Mouse (Mus musculus): ENCODE measurements around the gene Kat2a.

The Kat2a gene

DNA sequence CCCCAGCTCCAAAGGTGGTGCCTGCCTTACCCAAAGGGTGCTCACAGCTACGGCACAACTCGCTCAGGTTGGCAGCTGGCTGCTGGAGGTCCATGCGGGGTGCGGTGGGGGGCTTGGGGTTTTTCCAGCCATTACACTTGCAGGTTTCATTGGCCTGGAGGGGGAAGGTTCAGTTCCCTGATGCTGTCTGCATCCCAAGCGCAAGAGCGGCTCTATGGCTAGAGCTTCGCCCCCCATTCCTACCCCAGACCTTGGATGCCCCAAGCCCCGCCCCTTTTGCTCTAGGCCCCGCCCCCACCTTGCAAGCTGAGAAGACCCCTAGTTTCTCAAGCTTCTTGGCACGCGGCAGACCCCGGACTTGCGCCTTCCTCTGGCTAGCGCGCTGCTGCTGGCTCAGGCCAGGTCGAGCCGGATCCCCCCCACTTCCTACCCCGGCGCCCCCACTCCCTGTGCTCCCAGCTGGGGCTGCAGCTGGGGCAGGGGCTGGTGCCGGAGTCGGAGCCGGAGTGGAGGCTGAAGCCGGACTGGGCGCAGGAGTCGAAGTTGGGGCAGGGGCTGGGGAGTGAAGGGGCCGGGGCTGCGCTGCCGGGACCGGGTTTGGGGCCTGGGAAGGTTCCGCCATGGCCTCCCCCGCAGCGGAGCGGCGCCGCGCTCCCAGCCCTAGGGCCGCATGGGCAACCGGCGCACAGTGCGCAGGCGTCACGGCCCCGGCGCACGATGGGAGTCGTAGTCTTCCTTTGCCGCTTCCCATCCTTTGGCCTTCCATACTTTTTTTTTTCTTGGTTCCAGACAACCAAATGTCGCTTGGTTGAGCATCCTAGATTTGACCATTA is at the start of gene Kat2a:
Gene Kat2a, minus strand, starts transcription at position 683 of the 833 bp plus-strand sequence.
- DNase-seq (ENCODE audit: low read depth), result peak; percentile 65

- peak; percentile 90 for DNase-seq (ENCODE audit: low read depth)
Observed at GRCm38 (mm10) chr11:100761547-100762045, 49.3 kb upstream of the Kat2a start.

DNA sequence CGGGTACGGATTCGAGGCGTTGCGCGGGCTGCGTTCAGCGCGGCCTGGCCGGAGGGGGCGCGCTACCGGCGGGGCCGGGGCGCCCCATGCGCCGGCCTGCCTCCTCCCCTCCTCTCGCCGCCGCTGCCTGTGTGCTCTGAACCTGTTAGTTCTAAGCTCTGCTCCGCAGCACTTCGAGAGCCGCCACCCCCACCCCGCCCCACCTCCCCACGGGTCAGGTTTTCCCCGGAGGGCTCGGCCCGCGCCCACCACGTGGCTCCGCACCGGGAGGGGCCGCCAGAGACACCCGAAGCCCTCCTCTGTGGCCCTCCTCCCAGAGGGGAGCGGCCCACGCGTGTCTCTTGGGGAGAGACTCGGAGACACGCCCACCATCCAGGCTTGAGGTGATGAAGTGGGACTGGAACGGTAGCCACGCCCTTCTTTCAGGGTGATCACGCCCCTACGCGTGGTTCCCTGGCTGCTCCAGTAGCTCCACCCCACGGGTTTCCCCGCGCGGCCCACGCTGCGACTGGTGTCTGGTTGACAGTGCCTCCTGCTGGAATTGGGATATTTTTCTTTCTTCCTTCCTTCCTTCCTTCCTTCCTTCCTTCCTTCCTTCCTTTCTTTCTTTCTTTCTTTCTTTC is 47.5 kb upstream of the Kat2a start, which contains the start of gene Kcnh4:
Gene Kcnh4, minus strand, starts transcription at position 332 of the 623 bp plus-strand sequence.
- peak; percentile 89 for DNase-seq (ENCODE audit: low read depth)

- peak; percentile 64 for DNase-seq (ENCODE audit: low read depth)
Observed at GRCm38 (mm10) chr11:100758707-100759610, 46.7 kb upstream of the Kat2a start.

GRCm38 (mm10) chr11:100757566-100757965 is 45.3 kb upstream of the Kat2a start:
- no peak for DNase-seq (ENCODE audit: low read depth)

DNA sequence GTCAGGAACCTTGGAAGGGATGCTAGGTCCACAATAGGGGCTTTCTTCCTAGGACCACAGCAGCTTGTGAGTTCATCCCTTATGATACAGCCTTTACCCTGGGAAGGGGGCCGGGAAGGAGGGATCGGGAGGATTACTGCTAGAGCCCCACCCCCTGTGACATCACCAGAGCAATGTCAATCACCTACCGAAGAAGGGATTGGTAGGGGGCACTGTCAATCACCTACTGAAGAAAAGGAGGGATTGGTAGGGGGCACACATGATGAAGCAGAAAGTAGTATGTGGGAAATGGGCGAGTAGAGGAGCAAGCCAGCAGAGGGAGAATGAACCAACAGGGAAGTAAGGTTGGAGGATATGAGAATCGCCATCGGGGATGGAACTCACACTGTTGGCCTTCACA is 44.2 kb upstream of the Kat2a start:
- no peak for DNase-seq (ENCODE audit: low read depth)

GRCm38 (mm10) chr11:100754693-100755057 is 42.4 kb upstream of the Kat2a start:
- DNase-seq (ENCODE audit: low read depth), result no peak

GRCm38 (mm10) chr11:100754021-100754692 is 41.9 kb upstream of the Kat2a start:
- DNase-seq (ENCODE audit: low read depth), result no peak

GRCm38 (mm10) chr11:100752294-100752693 is 40.0 kb upstream of the Kat2a start:
- no peak for DNase-seq (ENCODE audit: low read depth)

DNA sequence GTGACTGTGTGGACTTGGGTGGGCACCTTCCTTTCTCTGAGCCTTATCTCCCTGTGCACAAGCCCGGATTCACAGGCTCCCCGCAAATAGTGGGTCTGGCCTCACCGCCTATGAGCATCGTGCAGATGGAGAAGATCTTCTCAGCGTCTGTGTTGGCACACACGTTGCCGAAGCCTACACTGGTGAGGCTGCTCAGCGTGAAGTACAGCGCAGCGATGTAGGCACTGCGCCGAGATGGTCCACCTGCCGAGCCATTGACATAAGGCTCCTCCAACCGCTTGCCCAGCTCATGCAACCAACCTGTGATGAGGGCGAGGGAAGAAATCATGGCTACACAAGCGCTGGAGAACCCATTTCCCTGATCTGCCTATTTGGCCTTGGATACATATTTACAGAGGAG is 37.9 kb upstream of the Kat2a start:
- DNase-seq (ENCODE audit: low read depth), result no peak

DNA sequence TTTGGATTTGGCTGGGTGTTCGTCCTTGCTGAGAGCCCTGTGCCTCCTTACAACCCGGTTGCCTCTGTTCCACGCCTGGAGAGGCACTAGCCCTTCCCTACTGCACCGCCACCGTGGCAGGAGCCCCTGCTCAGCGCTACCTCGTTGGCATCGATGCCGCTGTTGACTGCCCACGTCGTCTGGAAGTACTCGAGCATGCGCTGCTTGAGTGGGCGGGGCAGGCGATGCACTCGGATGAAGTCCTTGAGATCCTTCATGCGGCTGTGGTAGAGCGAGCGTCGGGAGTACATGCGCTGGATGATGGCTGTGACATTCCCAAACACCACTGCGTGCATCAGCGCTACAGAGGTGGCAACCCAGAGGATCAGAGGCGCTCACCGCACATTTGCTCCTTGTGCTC is 37.2 kb upstream of the Kat2a start:
- DNase-seq (ENCODE audit: low read depth), result no peak

GRCm38 (mm10) chr11:100748620-100749019 is 36.4 kb upstream of the Kat2a start:
- DNase-seq (ENCODE audit: low read depth), result no peak

DNA sequence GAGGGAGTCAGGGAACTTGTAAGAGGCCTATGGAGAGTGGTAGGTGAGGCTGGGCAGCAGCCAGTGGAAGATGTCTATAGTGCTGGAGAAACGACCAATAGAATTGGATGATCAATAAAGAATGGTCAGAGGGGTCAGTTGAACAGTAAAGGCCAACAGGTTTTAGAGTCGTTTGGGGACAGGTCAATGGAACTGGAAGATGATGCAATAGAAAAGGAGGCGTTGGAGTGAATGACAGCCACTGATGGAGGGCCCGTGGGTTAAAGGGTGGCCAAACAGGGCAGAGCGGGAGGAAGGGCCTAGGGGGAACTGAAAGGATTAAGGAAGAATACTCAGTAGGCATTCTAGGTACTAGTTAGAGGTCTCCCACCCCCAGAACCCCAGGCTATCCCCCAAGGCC is 34.8 kb upstream of the Kat2a start:
- DNase-seq (ENCODE audit: low read depth), result no peak

- DNase-seq (ENCODE audit: low read depth), result no peak
Observed at GRCm38 (mm10) chr11:100746546-100746945, 34.3 kb upstream of the Kat2a start.

DNA sequence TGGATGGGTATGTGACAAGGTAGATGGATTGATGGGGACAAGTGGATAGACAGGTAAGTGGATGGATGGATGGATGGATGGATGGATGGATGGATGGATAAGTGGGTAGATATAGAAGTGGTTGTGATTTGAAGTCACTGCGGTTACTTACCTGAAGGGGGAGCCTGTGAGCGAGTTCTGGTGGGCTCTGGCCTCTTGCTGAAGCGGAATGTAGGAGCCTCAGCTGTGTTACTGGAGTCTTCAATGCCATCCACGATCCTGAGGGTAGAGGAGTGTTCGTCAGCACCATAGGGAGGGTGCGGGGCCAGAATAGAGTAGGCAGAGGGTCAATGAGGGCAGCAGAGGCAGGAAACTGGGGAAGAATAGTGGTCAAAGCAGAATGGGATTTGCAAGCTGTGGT is 32.8 kb upstream of the Kat2a start:
- DNase-seq (ENCODE audit: low read depth), result peak; percentile 79

DNA sequence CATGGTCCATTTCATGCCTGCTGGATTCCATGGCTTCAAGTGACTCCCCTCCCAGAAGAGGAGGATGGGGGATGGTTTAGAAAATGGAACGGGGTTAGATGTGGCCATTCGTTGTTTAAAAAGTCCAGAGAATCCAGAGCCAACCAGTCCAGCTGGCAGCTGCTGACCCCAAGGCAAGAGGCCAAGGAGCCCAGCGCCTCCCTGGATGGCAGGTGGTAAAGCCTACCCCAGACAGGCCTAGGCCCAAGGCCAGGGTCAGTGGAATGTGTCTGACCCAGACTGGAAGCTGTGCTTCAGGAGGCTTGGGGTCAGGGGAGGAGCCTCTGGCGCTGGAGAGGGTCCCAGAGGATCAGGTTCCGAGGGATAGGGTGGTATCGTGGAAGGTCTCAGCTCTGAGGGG is 29.1 kb upstream of the Kat2a start:
- DNase-seq (ENCODE audit: low read depth), result no peak

DNA sequence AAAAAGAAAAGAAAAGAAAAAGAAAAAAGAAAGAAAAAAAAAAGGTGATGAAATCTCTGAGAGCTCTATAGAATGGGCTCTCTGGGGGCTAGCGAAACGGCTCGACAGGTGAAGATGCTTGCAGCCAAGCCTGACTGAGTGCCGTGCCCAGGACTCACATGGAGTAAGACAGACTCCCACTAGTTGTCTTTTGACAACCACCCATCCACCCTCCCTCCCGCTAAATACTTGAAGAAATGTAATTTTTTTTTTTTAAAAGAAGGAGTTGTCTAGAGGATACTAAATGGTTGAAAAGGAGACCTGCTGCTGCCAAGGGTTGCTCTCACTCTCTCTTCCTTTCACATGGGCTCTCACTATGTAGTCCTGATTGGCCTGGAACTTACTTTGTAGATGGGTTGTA is 26.5 kb upstream of the Kat2a start:
- no peak for DNase-seq (ENCODE audit: low read depth)

- peak; percentile 98 for DNase-seq (ENCODE audit: low read depth)
Observed at GRCm38 (mm10) chr11:100738066-100738604, 25.9 kb upstream of the Kat2a start, which contains the start of gene Rab5c. Rab5c (minus strand) TSS chr11:100738215.

DNA sequence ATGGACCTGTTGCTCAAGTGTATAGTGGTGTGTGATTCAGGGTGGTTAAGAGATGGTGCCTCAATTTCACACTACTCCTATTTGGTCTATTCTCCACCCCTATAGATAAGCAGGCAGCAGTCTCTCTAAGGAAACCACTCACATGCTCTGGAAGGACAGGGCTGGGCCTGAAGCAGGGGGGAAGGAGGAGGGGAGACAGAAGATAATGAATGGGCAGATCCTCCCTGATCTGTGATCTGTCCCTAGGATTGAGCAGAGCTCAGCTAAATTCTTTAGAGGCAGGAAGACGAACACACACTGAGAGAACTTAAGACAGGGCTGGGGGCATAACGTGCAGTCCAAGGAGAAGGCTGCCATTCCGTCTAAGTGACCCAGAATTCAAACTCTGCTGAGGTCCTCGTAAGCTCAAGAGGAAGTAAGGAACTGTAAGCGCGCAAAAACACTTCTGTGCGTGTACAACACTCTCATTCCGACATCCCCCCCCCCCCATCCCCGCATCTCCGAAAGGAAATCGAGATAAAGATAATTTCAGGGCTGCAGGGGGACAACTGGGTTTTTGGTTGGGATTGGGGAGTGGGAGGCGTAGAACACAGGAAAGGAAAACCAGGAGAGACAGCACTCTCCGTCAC is 25.0 kb upstream of the Kat2a start:
- DNase-seq (ENCODE audit: low read depth), result peak; percentile 37

- no peak for DNase-seq (ENCODE audit: low read depth)
Observed at GRCm38 (mm10) chr11:100736746-100737080, 24.4 kb upstream of the Kat2a start.

Measured in naive thymus-derived CD4-positive, alpha-beta T cell, adult 2 months (primary cell).